In genomic region chr15:63652216-63652961, GRCm38 (mm10) we compare ENCODE assay signal across 8 mouse cellular contexts.
A peak's percentile ranks its signal among the peaks of the same experiment; 100 is the strongest.
DNase-seq lines count a peak whose midpoint lies in the region; ATAC-seq lines count a peak whose summit lies in the region.

No protein-coding gene starts in this region.

- no peaks in the 10 kb centered on the region for H3K27me3 ChIP-seq in hindbrain, embryonic 16.5 days (replicated peaks; ENCODE audit: control insufficient read depth, insufficient read depth, low read length)

- H3K4me1 ChIP-seq in hindbrain, embryonic 16.5 days (ENCODE audit: control insufficient read depth, insufficient read depth, low read depth, low read length) = no peaks in the 10 kb centered on the region

- H3K27ac ChIP-seq in hindbrain, embryonic 16.5 days (ENCODE audit: low read depth, low read length) = no peak overlapping the region

- no peaks in the 10 kb centered on the region for H3K9me3 ChIP-seq in hindbrain, embryonic 16.5 days (ENCODE audit: control insufficient read depth, low read length)

- ATAC-seq in hindbrain, embryonic 16.5 days = peak; percentile 76

- no peaks in the 10 kb centered on the region for H3K36me3 ChIP-seq in hindbrain, embryonic 16.5 days (ENCODE audit: control insufficient read depth, insufficient read depth, low read length)

- DNase-seq in MEL-GATA-1-ER (ENCODE audit: extremely low read depth, low read depth) = peak; percentile 54
- peak; percentile 58 for DNase-seq in cerebellum, adult 8-10 months
- DNase-seq in frontal cortex, postnatal 10 days (ENCODE audit: low spot score in 2 of 2) = peak; percentile 44 to 82
- DNase-seq in layer of hippocampus, postnatal 36 days = peak; percentile 79 to 85
- peak; percentile 85 for DNase-seq in lung, postnatal 36 days
- peak; percentile 89 to 94 for DNase-seq in right cerebral cortex, adult 2 months (ENCODE audit: low spot score in 2 of 2)
- peak; percentile 85 for DNase-seq in urinary bladder, postnatal 14 days (ENCODE audit: low spot score)

- WGBS in hindbrain, embryonic 16.5 days = 38% methylated on average over 11 of the region's 11 CpGs

- H3K9ac ChIP-seq in hindbrain, embryonic 16.5 days (ENCODE audit: low read depth, low read length) = no peak overlapping the region

- no peak overlapping the region for H3K4me3 ChIP-seq in hindbrain, embryonic 16.5 days (ENCODE audit: low read length)

- no peak overlapping the region for H3K4me2 ChIP-seq in hindbrain, embryonic 16.5 days (ENCODE audit: low read length)
